Comparison of ENCODE assay signal across 10 mouse cellular contexts in the genomic region with DNA sequence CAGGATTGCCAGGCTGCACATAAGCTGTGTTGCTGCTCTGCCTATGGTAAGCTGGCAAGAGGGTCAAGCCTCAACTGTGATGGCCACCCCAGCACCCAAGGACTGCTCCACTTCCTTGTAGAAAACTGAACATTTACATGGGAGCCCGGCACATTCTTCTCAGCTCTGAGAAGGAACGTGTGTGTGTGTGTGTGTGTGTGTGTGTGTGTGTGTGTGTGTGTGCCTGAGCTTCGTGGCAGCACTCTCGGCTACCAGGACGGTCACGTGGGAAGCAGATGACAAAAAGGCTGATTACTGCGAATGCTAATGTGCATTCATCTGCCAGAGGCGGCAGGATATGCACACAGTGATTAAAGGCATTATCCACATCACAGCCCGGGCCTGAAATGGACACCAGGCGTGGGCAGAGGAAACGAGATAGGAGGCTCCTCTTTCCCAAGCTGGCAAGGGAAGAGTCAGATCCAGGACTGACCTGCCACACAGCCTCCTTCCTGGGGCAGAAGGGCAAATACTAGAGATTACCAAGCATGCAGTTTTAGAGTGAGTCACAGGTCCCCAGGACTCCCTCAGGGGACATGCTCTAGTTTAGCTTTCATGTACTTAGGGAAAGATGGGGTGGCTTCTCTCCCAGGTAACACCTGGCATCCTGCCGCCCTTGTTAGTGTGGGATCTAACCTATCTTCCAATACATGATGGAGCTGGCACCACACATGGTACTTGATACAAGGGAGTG.
DNase-seq lines count a peak whose midpoint lies in the region; ATAC-seq lines count a peak whose summit lies in the region.
"Had no signal": no experiment of that assay in that cellular context is flagged by ENCODE, and none has a peak within 500 bp of the region (broad histone marks: within the 10 kb centered on the region; RNA-seq: fewer than 3 reads in every experiment).

No protein-coding gene starts in this region.

- H3K4me2 ChIP-seq in heart, embryonic 15.5 days, result peak overlapping the region; percentile 21; the same call in 1 of the 2 replicates
- H3K4me2 ChIP-seq in midbrain, embryonic 11.5 days, result no peak overlapping the region
- H3K4me2 ChIP-seq: embryonic facial prominence, embryonic 12.5 days; limb, embryonic 12.5 days had no signal

- DNase-seq in kidney, postnatal 4 days, result peak; percentile 34 to 49
- DNase-seq in midbrain, embryonic 11.5 days (ENCODE audit: low spot score, missing footprints), result no peak
- DNase-seq in spleen, postnatal 10 days (ENCODE audit: low spot score in 2 of 2), result no peak
- no peak for DNase-seq in thymus, adult 18-20 months
- no peak for DNase-seq in embryo, embryonic 9.5 days (ENCODE audit: extremely low spot score)

- H3K9ac ChIP-seq in heart, embryonic 15.5 days, result no peak overlapping the region
- no peak overlapping the region for H3K9ac ChIP-seq in midbrain, embryonic 11.5 days (ENCODE audit: low read length)
- H3K9ac ChIP-seq: embryonic facial prominence, embryonic 12.5 days; limb, embryonic 12.5 days had no signal

- peaks cover 44% of the 10 kb centered on the region for H3K4me1 ChIP-seq in megakaryocyte, embryonic 14.5 days
- H3K4me1 ChIP-seq in heart, embryonic 15.5 days (replicated peaks), result peaks cover 13% of the 10 kb centered on the region
- peaks cover 8% of the 10 kb centered on the region for H3K4me1 ChIP-seq in midbrain, embryonic 11.5 days (ENCODE audit: control insufficient read depth, insufficient read depth, low read length)
- H3K4me1 ChIP-seq: embryonic facial prominence, embryonic 12.5 days; limb, embryonic 12.5 days had no signal

- H3K4me3 ChIP-seq in megakaryocyte, embryonic 14.5 days (replicated peaks), result peak overlapping the region; percentile 3
- H3K4me3 ChIP-seq in heart, embryonic 15.5 days, result no peak overlapping the region
- no peak overlapping the region for H3K4me3 ChIP-seq in midbrain, embryonic 11.5 days (ENCODE audit: low read depth, low read length)
- H3K4me3 ChIP-seq: embryonic facial prominence, embryonic 12.5 days; limb, embryonic 12.5 days had no signal

- peak overlapping the region; percentile 33; the same call in 1 of the 2 replicates for H3K27ac ChIP-seq in heart, embryonic 15.5 days
- no peak overlapping the region for H3K27ac ChIP-seq in midbrain, embryonic 11.5 days (ENCODE audit: low read depth, low read length)
- H3K27ac ChIP-seq: embryonic facial prominence, embryonic 12.5 days; limb, embryonic 12.5 days had no signal

- H3K36me3 ChIP-seq in megakaryocyte, embryonic 14.5 days (replicated peaks; ENCODE audit: low read length), result peaks cover 20% of the 10 kb centered on the region
- H3K36me3 ChIP-seq in heart, embryonic 15.5 days, result no peaks in the 10 kb centered on the region
- no peaks in the 10 kb centered on the region for H3K36me3 ChIP-seq in midbrain, embryonic 11.5 days (ENCODE audit: control insufficient read depth, insufficient read depth, low read length)
- H3K36me3 ChIP-seq: embryonic facial prominence, embryonic 12.5 days; limb, embryonic 12.5 days had no signal

- H3K9me3 ChIP-seq in megakaryocyte, embryonic 14.5 days, result no peaks in the 10 kb centered on the region
- H3K9me3 ChIP-seq in heart, embryonic 15.5 days (replicated peaks), result no peaks in the 10 kb centered on the region
- no peaks in the 10 kb centered on the region for H3K9me3 ChIP-seq in midbrain, embryonic 11.5 days (ENCODE audit: control insufficient read depth, low read length)
- H3K9me3 ChIP-seq: embryonic facial prominence, embryonic 12.5 days; limb, embryonic 12.5 days had no signal

- 23% methylated on average over 12 of the region's 12 CpGs for WGBS in heart, embryonic 15.5 days
- 44% methylated on average over 12 of the region's 12 CpGs for WGBS in midbrain, embryonic 11.5 days

- no peaks in the 10 kb centered on the region for H3K27me3 ChIP-seq in megakaryocyte, embryonic 14.5 days (replicated peaks)
- H3K27me3 ChIP-seq in heart, embryonic 15.5 days, result no peaks in the 10 kb centered on the region
- H3K27me3 ChIP-seq in midbrain, embryonic 11.5 days (ENCODE audit: control insufficient read depth, insufficient read depth, low read length), result no peaks in the 10 kb centered on the region
- H3K27me3 ChIP-seq: embryonic facial prominence, embryonic 12.5 days; limb, embryonic 12.5 days had no signal

- ATAC-seq in megakaryocyte, adult 5-6 weeks (ENCODE audit: poor library complexity, severe bottlenecking), result no peak
- ATAC-seq in heart, embryonic 15.5 days (replicated peaks; ENCODE audit: insufficient number of reproducible peaks, insufficient read depth, low FRiP score, low read depth), result peak; percentile 47
- ATAC-seq in midbrain, embryonic 11.5 days (ENCODE audit: low FRiP score), result peak; percentile 88

Comparison
In these comparisons a context has a peak if more than half of its experiments do, and no peak if none do; other contexts are left out.
1. DNase-seq: peak in kidney, postnatal 4 days (2 of 2); none in midbrain, embryonic 11.5 days (single experiment), spleen, postnatal 10 days (0 of 2), thymus, adult 18-20 months (0 of 2) and embryo, embryonic 9.5 days (single experiment).